8 mouse cellular contexts compared by ENCODE assay signal in genomic region chr7:102250631-102251214, GRCm38 (mm10). TPM values are rescaled to one million over a fixed set of nuclear protein-coding genes. Genes with fewer than 3 reads are reported as not detected.
DNase-seq lines count a peak whose midpoint lies in the region; ATAC-seq and TF ChIP-seq lines count a peak whose summit lies in the region.

No protein-coding gene starts in this region.

- peak; percentile 77 for TF ChIP-seq CTCF in hindbrain, postnatal 0 days (IDR thresholded peaks at IDR 0.05; ENCODE audit: low read depth)

- peak overlapping the region; percentile 94 for H3K4me2 ChIP-seq in hindbrain, postnatal 0 days (ENCODE audit: low read depth, low read length)

- H3K27ac ChIP-seq in hindbrain, postnatal 0 days: peak overlapping the region; percentile 88

- H3K4me1 ChIP-seq in hindbrain, postnatal 0 days (ENCODE audit: insufficient read depth, low read length): 0 out of 2 replicates have a peak, but pooled peaks cover 5% of the 10 kb centered on the region

- no peaks in the 10 kb centered on the region for H3K36me3 ChIP-seq in hindbrain, postnatal 0 days (ENCODE audit: insufficient read depth, low read length)

- peak overlapping the region; percentile 80 for H3K4me3 ChIP-seq in hindbrain, postnatal 0 days (ENCODE audit: low read length)

- peak; percentile 80 for ATAC-seq in hindbrain, postnatal 0 days

- peak; percentile 90 for DNase-seq in adrenal gland, adult 8-10 months
- DNase-seq in embryo, embryonic 10 days (ENCODE audit: low spot score): peak; percentile 93
- peak; percentile 89 to 92 for DNase-seq in gastrocnemius, adult 8-10 months (ENCODE audit: low spot score in 2 of 2)
- peak; percentile 84 for DNase-seq in hindbrain, postnatal 0 days (ENCODE audit: low spot score)
- DNase-seq in left cerebral cortex, adult 18-20 months (ENCODE audit: low spot score in 2 of 2): peak; percentile 90
- DNase-seq in lung, postnatal 36 days: peak; percentile 97
- DNase-seq in right cerebral cortex, postnatal 10 days (ENCODE audit: low spot score in 2 of 2): peak; percentile 88 to 89
- peak; percentile 90 to 92 for DNase-seq in urinary bladder, postnatal 4 days (ENCODE audit: low spot score in 2 of 2)

- H3K27me3 ChIP-seq in hindbrain, postnatal 0 days (ENCODE audit: insufficient read depth, low read length): no peaks in the 10 kb centered on the region

- H3K9ac ChIP-seq in hindbrain, postnatal 0 days (replicated peaks; ENCODE audit: low read length): peak overlapping the region; percentile 76

- H3K9me3 ChIP-seq in hindbrain, postnatal 0 days (ENCODE audit: low read length): no peaks in the 10 kb centered on the region

- whole genome bisulfite sequencing in hindbrain, postnatal 0 days: under 1% methylated on average over 32 of the region's 33 CpGs

RNA-seq across cellular contexts. Expression of gene Rhog, which starts 5.1 kb away (rescaled TPM):
- 10 to 100 TPM; 39.8 to 54.4 (median 47.5) TPM for total RNA-seq in adrenal gland, adult 8-10 months (2022)
- total RNA-seq in gastrocnemius, adult 8-10 months (2022): 10 to 100 TPM in 3 of 4 experiments, 1 to 10 TPM in 1; 8.9 to 14.8 (median 11.5) TPM
- 12.8 and 17.0 TPM in 2 replicates for total RNA-seq in hindbrain, postnatal 0 days (2014; rRNA removed)
- 22.1 and 22.6 TPM in 2 replicates for polyA plus RNA-seq in hindbrain, postnatal 0 days (2015; fragmentation: Nextera tagmentation; extraction: Ambion mirVana)
- total RNA-seq in left cerebral cortex, adult 18-20 months (2021): 10 to 100 TPM; 21.7 to 22.5 TPM

RNA-seq across cellular contexts. Expression of gene Stim1, which starts 16.9 kb away (rescaled TPM):
- 10 to 100 TPM; 74.4 to 93.6 (median 83.3) TPM for total RNA-seq in adrenal gland, adult 8-10 months (2022)
- 100 to 1,000 TPM; 159 to 172 (median 166) TPM for total RNA-seq in gastrocnemius, adult 8-10 months (2022)
- 32.9 and 34.6 TPM in 2 replicates for total RNA-seq in hindbrain, postnatal 0 days (2014; rRNA removed)
- 17.5 and 17.9 TPM in 2 replicates for polyA plus RNA-seq in hindbrain, postnatal 0 days (2015; fragmentation: Nextera tagmentation; extraction: Ambion mirVana)
- total RNA-seq in left cerebral cortex, adult 18-20 months (2021): 10 to 100 TPM; 74.4 to 80.5 TPM

RNA-seq across cellular contexts. Expression of gene Pgap2, which starts 40.7 kb away (rescaled TPM):
- 10 to 100 TPM; 76.4 to 94.5 (median 93.0) TPM for total RNA-seq in adrenal gland, adult 8-10 months (2022)
- 10 to 100 TPM; 22.9 to 25.7 (median 25.0) TPM for total RNA-seq in gastrocnemius, adult 8-10 months (2022)
- 50.0 and 73.0 TPM in 2 replicates for total RNA-seq in hindbrain, postnatal 0 days (2014; rRNA removed)
- polyA plus RNA-seq in hindbrain, postnatal 0 days (2015; fragmentation: Nextera tagmentation; extraction: Ambion mirVana): 59.3 and 61.7 TPM in 2 replicates
- 10 to 100 TPM; 20.5 to 21.2 TPM for total RNA-seq in left cerebral cortex, adult 18-20 months (2021)

RNA-seq across cellular contexts. Expression of gene Nup98, which starts 40.7 kb away (rescaled TPM):
- 10 to 100 TPM; 56.0 to 84.3 (median 74.0) TPM for total RNA-seq in adrenal gland, adult 8-10 months (2022)
- 10 to 100 TPM; 22.1 to 29.8 (median 24.3) TPM for total RNA-seq in gastrocnemius, adult 8-10 months (2022)
- 33.9 and 37.1 TPM in 2 replicates for total RNA-seq in hindbrain, postnatal 0 days (2014; rRNA removed)
- 11.0 and 11.2 TPM in 2 replicates for polyA plus RNA-seq in hindbrain, postnatal 0 days (2015; fragmentation: Nextera tagmentation; extraction: Ambion mirVana)
- total RNA-seq in left cerebral cortex, adult 18-20 months (2021): 10 to 100 TPM; 43.3 to 45.6 TPM

Comparison
In these comparisons a context has a peak if more than half of its experiments do, and no peak if none do; other contexts are left out.
1. Peak in every context shown above with its lines: DNase-seq, ATAC-seq, H3K4me3 ChIP-seq and H3K27ac ChIP-seq.